Mouse (Mus musculus) kidney, postnatal 0 days (tissue): ENCODE results near the gene Mbtps1. TPM values are rescaled to one million over a fixed set of nuclear protein-coding genes. Genes with fewer than 3 reads are reported as not detected.

ENCODE experiments used
- ATAC-seq: fragments of 200-750 bp; cut with Nextera tagmentation; replicated peaks from 2 replicates; pipeline ENCODE4 v1.8.0; 2017; ENCODE audit warnings: low read depth, moderate number of reproducible peaks, moderate TSS enrichment, moderate library complexity; ENCODE audit not compliant: low FRiP score
- DNase-seq: peaks from one replicate; pipeline ENCODE4 v3.0.0-alpha.2; 2016; ENCODE audit warnings: low spot score
- H3K27ac ChIP-seq: fragments of 300-500 bp; sonication (generic); 2 replicates; pipeline ENCODE4 v1.5.1; 2014; ENCODE audit warnings: mild to moderate bottlenecking
- H3K27me3 ChIP-seq: fragments of 300-500 bp; sonication (generic); 2 replicates; pipeline ENCODE4 v1.6.1; 2014; ENCODE audit warnings: low read length, mixed read lengths; ENCODE audit not compliant: insufficient read depth
- H3K36me3 ChIP-seq: fragments of 300-500 bp; sonication (generic); 2 replicates; pipeline ENCODE4 v1.6.1; 2014; ENCODE audit warnings: low read length, mixed read lengths; ENCODE audit not compliant: insufficient read depth
- H3K4me1 ChIP-seq: fragments of 300-500 bp; sonication (generic); replicated peaks from 2 replicates; pipeline ENCODE4 v1.6.1; 2014; ENCODE audit warnings: antibody characterized with exemption, low read length, mixed read lengths; ENCODE audit not compliant: insufficient read depth
- H3K4me2 ChIP-seq: fragments of 300-500 bp; sonication (generic); 2 replicates; pipeline ENCODE4 v1.6.1; 2014; ENCODE audit warnings: mild to moderate bottlenecking, low read length, moderate library complexity, mixed read lengths
- H3K4me3 ChIP-seq: fragments of 300-500 bp; sonication (generic); replicated peaks from 2 replicates; pipeline ENCODE4 v1.5.1; 2014; ENCODE audit warnings: low read depth, low read length
- H3K9ac ChIP-seq: fragments of 300-500 bp; sonication (generic); 2 replicates; pipeline ENCODE4 v1.6.1; 2014; ENCODE audit warnings: low read depth, low read length
- H3K9me3 ChIP-seq: fragments of 300-500 bp; sonication (generic); replicated peaks from 2 replicates; pipeline ENCODE4 v1.6.1; 2016; ENCODE audit warnings: low read length, inconsistent platforms, mixed read lengths
- CTCF ChIP-seq: IDR thresholded peaks from 2 replicates; pipeline ENCODE4 v1.5.1; 2016; ENCODE audit warnings: antibody characterized with exemption, low read depth, mild to moderate bottlenecking, moderate library complexity
- WGBS: fragments of 180-500 bp; shearing (Covaris S2); extraction: QIAGEN DNeasy Blood & Tissue Kit; methylation state at CpG from one replicate; pipeline ENCODE4 v1.1.7; 2014; 5-methylcytosine and 5-hydroxymethylcytosine counted together
- polyA plus RNA-seq: library from polyadenylated mRNA; unstranded; fragments of >200 nt; fragmentation: Nextera tagmentation; extraction: Ambion mirVana; gene quantifications from 2 replicates; pipeline ENCODE4 v1.2.1, GENCODE M21; 2015

The Mbtps1 gene
- polyA plus RNA-seq, 1 experiment from 2014 or later: 78.4 TPM

DNA sequence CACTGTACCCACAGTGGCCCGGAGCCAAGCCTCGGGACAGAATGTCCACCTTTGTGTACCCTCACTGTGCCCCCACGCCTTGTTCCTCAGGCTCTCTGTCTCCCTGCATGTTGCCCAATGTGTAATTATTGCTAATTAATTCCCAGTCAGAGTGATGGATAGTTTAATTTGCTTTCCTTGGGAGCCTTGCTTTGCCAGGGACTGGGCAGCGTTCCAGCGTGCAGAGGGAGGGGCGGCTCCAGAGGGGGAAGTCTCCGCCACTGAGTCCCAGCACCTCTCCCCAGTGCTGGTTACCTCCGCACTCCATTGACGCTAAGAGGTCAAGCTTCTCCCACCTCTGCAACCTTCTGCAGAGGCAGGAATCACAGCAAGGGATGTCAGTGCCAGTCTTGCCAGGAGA is 97.2 kb downstream of the Mbtps1 start:
- TF ChIP-seq CTCF: no peak
- no peak overlapping the region for H3K27ac ChIP-seq
- DNase-seq: no peak
- H3K27me3 ChIP-seq: no peaks in the 10 kb centered on the region; the same call in 1 of the 2 replicates
- no peaks in the 10 kb centered on the region for H3K36me3 ChIP-seq
- no peak overlapping the region for H3K4me2 ChIP-seq
- WGBS: 49% methylated on average over 9 of the region's 9 CpGs
- ATAC-seq: no peak
- no peak overlapping the region for H3K9ac ChIP-seq
- no peaks in the 10 kb centered on the region for H3K9me3 ChIP-seq
- no peak overlapping the region for H3K4me3 ChIP-seq
- H3K4me1 ChIP-seq: peaks cover 9% of the 10 kb centered on the region

DNA sequence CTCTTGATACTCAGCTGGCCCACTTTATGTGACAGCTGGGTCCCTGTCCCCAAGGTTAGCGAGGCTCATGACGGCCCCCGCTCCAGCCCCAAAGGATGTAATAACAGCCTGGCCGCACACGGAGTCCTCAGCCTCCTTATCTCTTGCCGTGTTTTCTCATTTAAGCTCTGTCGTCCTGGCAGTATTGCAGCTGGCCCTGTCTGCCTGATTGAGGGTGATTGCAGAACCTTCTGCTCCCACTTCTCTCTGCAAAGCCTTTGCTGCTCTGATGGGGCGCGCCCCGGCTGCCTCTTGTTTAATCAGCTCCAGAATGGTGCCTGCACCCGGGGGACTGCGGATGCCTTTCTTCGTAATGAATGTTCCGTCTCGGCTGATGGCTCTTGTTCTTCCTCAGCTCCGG is 98.8 kb downstream of the Mbtps1 start:
- no peak overlapping the region for H3K9ac ChIP-seq
- H3K27ac ChIP-seq: no peak overlapping the region
- H3K27me3 ChIP-seq: no peaks in the 10 kb centered on the region; the same call in 1 of the 2 replicates
- no peak for TF ChIP-seq CTCF
- no peak overlapping the region for H3K4me3 ChIP-seq
- H3K4me1 ChIP-seq: no peaks in the 10 kb centered on the region; the same call in none of the 2 replicates
- DNase-seq: peak; percentile 50
- H3K4me2 ChIP-seq: no peak overlapping the region
- no peaks in the 10 kb centered on the region for H3K9me3 ChIP-seq
- H3K36me3 ChIP-seq: no peaks in the 10 kb centered on the region
- ATAC-seq: no peak
- WGBS: 24% methylated on average over 16 of the region's 16 CpGs

Other genes with a start within 250 kb of the Mbtps1 start
- 354 and 357 TPM in 2 replicates for gene Hsbp1, start 214.2 kb downstream of the Mbtps1 start, polyA plus RNA-seq
- 19.5 and 21.9 TPM in 2 replicates for gene Mlycd, start 163.9 kb downstream of the Mbtps1 start, polyA plus RNA-seq
- 4.1 and 4.4 TPM in 2 replicates for gene Osgin1, start 124.6 kb downstream of the Mbtps1 start, polyA plus RNA-seq
- 0.61 and 0.79 TPM in 2 replicates for gene Necab2, start 112.0 kb downstream of the Mbtps1 start, polyA plus RNA-seq
- gene Slc38a8, start 57.0 kb downstream of the Mbtps1 start, polyA plus RNA-seq: 0.06 TPM in 1 of 2 replicates, not detected in the other
- 27.1 and 29.4 TPM in 2 replicates for gene Hsdl1, start 16.4 kb upstream of the Mbtps1 start, polyA plus RNA-seq
- gene Dnaaf1, start 16.5 kb upstream of the Mbtps1 start, polyA plus RNA-seq: 0.22 and 0.24 TPM in 2 replicates
- gene Taf1c, start 46.5 kb upstream of the Mbtps1 start, polyA plus RNA-seq: 8.3 and 8.7 TPM in 2 replicates
- gene Adad2, start 54.0 kb upstream of the Mbtps1 start, polyA plus RNA-seq: not detected in 2 replicates
- 0.14 and 0.28 TPM in 2 replicates for gene Kcng4, start 76.9 kb upstream of the Mbtps1 start, polyA plus RNA-seq
- gene Wfdc1, start 107.6 kb upstream of the Mbtps1 start, polyA plus RNA-seq: 6.2 and 6.9 TPM in 2 replicates
- gene Atp2c2, start 141.3 kb upstream of the Mbtps1 start, polyA plus RNA-seq: 1.3 and 1.6 TPM in 2 replicates
- 11.8 and 11.9 TPM in 2 replicates for gene Tldc1, start 219.7 kb upstream of the Mbtps1 start, polyA plus RNA-seq